Mouse (Mus musculus) forebrain, embryonic 16.5 days (tissue): Measurements from ENCODE around the gene Mfsd5. TPM values are rescaled to one million over a fixed set of nuclear protein-coding genes. Genes with fewer than 3 reads are reported as not detected.

Source experiments
- ATAC-seq: fragments of 200-750 bp; cut with Nextera tagmentation; 2 replicates; pipeline ENCODE4 v1.8.0; 2017; ENCODE audit warnings: mild to moderate bottlenecking, moderate library complexity
- H3K27ac ChIP-seq: fragments of 300-500 bp; sonication (generic); 2 replicates; pipeline ENCODE4 v1.5.1; 2014; ENCODE audit warnings: low read length, control low read depth
- H3K27me3 ChIP-seq: fragments of 300-500 bp; sonication (generic); replicated peaks from 2 replicates; pipeline ENCODE4 v1.6.1; 2014; ENCODE audit warnings: low read length; ENCODE audit not compliant: control insufficient read depth, insufficient read depth
- H3K36me3 ChIP-seq: fragments of 300-500 bp; sonication (generic); 2 replicates; pipeline ENCODE4 v1.6.1; 2014; ENCODE audit not compliant: control insufficient read depth, insufficient read depth
- H3K4me1 ChIP-seq: fragments of 300-500 bp; sonication (generic); replicated peaks from 2 replicates; pipeline ENCODE4 v1.6.1; 2014; ENCODE audit warnings: low read length; ENCODE audit not compliant: control insufficient read depth, insufficient read depth
- H3K4me2 ChIP-seq: fragments of 300-500 bp; sonication (generic); 2 replicates; pipeline ENCODE4 v1.6.1; 2014; ENCODE audit warnings: mild to moderate bottlenecking, low read length, control low read depth
- H3K4me3 ChIP-seq: fragments of 300-500 bp; sonication (generic); replicated peaks from 2 replicates; pipeline ENCODE4 v1.5.1; 2014; ENCODE audit warnings: mild to moderate bottlenecking, low read length, control low read depth
- H3K9ac ChIP-seq: fragments of 300-500 bp; sonication (generic); replicated peaks from 2 replicates; pipeline ENCODE4 v1.6.1; 2014; ENCODE audit warnings: low read depth, low read length, control low read depth
- H3K9me3 ChIP-seq: fragments of 300-500 bp; sonication (generic); 2 replicates; pipeline ENCODE4 v1.6.1; 2016; ENCODE audit warnings: low read length; ENCODE audit not compliant: control insufficient read depth
- WGBS: fragments of 180-500 bp; shearing (Covaris S2); extraction: QIAGEN DNeasy Blood & Tissue Kit; methylation state at CpG from one replicate; pipeline ENCODE4 v1.1.7; 2014; 5-methylcytosine and 5-hydroxymethylcytosine counted together
- polyA plus RNA-seq: library from polyadenylated mRNA; unstranded; fragments of >200 nt; fragmentation: Nextera tagmentation; extraction: Ambion mirVana; gene quantifications from 2 replicates; pipeline ENCODE4 v1.2.1, GENCODE M21; 2015

The Mfsd5 gene
- polyA plus RNA-seq, 1 experiment from 2014 or later: 52.8 TPM

DNA sequence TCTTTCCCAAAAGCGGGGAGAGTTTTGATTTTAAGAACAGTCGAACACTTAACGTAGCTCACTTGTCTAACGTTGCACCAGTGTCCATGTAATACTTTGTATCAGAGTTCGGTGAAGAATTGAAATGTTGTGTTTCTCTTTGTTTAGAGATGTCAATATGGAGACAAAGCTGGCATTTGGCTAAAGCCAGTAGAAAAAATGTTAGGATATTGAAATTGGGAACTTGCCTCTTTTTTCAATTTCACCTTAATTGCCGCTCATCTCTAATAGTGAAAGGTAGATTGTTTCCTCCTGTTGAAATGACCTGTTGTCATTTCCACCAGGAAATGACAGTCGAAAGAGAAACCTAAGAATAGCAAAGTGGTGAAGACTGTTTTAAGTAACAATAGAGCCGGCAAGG lies 47.6 kb downstream of the Mfsd5 start:
- H3K4me3 ChIP-seq: peak overlapping the region; percentile 73
- peaks cover 6% of the 10 kb centered on the region; the same call in 1 of the 2 replicates for H3K36me3 ChIP-seq
- peak overlapping the region; percentile 80 for H3K9ac ChIP-seq
- no peaks in the 10 kb centered on the region for H3K9me3 ChIP-seq
- no peak for ATAC-seq
- WGBS: 70% methylated on average over 8 of the region's 8 CpGs
- H3K27ac ChIP-seq: no peak overlapping the region
- H3K4me2 ChIP-seq: peak overlapping the region; percentile 64
- H3K27me3 ChIP-seq: no peaks in the 10 kb centered on the region
- peaks cover 13% of the 10 kb centered on the region for H3K4me1 ChIP-seq

Other genes with a start within 250 kb of the Mfsd5 start
- gene Eif4b, start 205.7 kb upstream of the Mfsd5 start, polyA plus RNA-seq: 109 and 117 TPM in 2 replicates
- gene Tns2, start 179.0 kb upstream of the Mfsd5 start, polyA plus RNA-seq: 6.9 and 7.7 TPM in 2 replicates
- gene Spryd3, start 143.2 kb upstream of the Mfsd5 start, polyA plus RNA-seq: 48.2 and 56.4 TPM in 2 replicates
- gene Igfbp6, start 135.1 kb upstream of the Mfsd5 start, polyA plus RNA-seq: 2.2 and 2.4 TPM in 2 replicates
- gene Soat2, start 128.9 kb upstream of the Mfsd5 start, polyA plus RNA-seq: not detected in 2 replicates
- gene Zfp740, start 76.2 kb upstream of the Mfsd5 start, polyA plus RNA-seq: 84.6 and 93.4 TPM in 2 replicates
- gene Csad, start 74.7 kb upstream of the Mfsd5 start, polyA plus RNA-seq: 37.8 and 39.6 TPM in 2 replicates
- 0.73 and 1.0 TPM in 2 replicates for gene Itgb7, start 47.5 kb upstream of the Mfsd5 start, polyA plus RNA-seq
- gene Rarg, start 21.9 kb upstream of the Mfsd5 start, polyA plus RNA-seq: 6.4 and 8.0 TPM in 2 replicates
- gene Gm9918, start 8.9 kb upstream of the Mfsd5 start, polyA plus RNA-seq: 0.11 TPM in 1 of 2 replicates, not detected in the other
- gene Espl1, start 16.8 kb downstream of the Mfsd5 start, polyA plus RNA-seq: 10.9 and 11.7 TPM in 2 replicates
- 429 and 443 TPM in 2 replicates for gene Pfdn5, start 46.7 kb downstream of the Mfsd5 start, polyA plus RNA-seq
- 105 and 111 TPM in 2 replicates for gene Myg1, start 52.3 kb downstream of the Mfsd5 start, polyA plus RNA-seq
- gene Aaas, start 71.3 kb downstream of the Mfsd5 start, polyA plus RNA-seq: 42.0 and 44.7 TPM in 2 replicates
- 0.38 and 1.1 TPM in 2 replicates for gene Sp7, start 87.7 kb downstream of the Mfsd5 start, polyA plus RNA-seq
- 5.0 and 5.9 TPM in 2 replicates for gene Sp1, start 126.7 kb downstream of the Mfsd5 start, polyA plus RNA-seq
- gene Amhr2, start 165.9 kb downstream of the Mfsd5 start, polyA plus RNA-seq: 0.32 and 0.58 TPM in 2 replicates
- 79.0 and 80.9 TPM in 2 replicates for gene Prr13, start 179.6 kb downstream of the Mfsd5 start, polyA plus RNA-seq
- 144 and 149 TPM in 2 replicates for gene Pcbp2, start 191.1 kb downstream of the Mfsd5 start, polyA plus RNA-seq
- 17.3 and 22.2 TPM in 2 replicates for gene Gm10337, start 224.3 kb downstream of the Mfsd5 start, polyA plus RNA-seq
- gene Map3k12, start 237.6 kb downstream of the Mfsd5 start, polyA plus RNA-seq: 58.7 and 69.5 TPM in 2 replicates
- gene Tarbp2, start 238.7 kb downstream of the Mfsd5 start, polyA plus RNA-seq: 97.2 and 114 TPM in 2 replicates
- gene Npff, start 245.5 kb downstream of the Mfsd5 start, polyA plus RNA-seq: 2.9 and 3.1 TPM in 2 replicates